Mouse (Mus musculus) kidney, postnatal 10 days (tissue): Measurements from ENCODE around the gene Il4.
A peak's percentile ranks its signal among the peaks of the same experiment; 100 is the strongest.

Source experiments
- DNase-seq: peaks from one replicate; pipeline ENCODE4 v3.0.0; 2021; ENCODE audit warnings: mixed read lengths

The Il4 gene

DNA sequence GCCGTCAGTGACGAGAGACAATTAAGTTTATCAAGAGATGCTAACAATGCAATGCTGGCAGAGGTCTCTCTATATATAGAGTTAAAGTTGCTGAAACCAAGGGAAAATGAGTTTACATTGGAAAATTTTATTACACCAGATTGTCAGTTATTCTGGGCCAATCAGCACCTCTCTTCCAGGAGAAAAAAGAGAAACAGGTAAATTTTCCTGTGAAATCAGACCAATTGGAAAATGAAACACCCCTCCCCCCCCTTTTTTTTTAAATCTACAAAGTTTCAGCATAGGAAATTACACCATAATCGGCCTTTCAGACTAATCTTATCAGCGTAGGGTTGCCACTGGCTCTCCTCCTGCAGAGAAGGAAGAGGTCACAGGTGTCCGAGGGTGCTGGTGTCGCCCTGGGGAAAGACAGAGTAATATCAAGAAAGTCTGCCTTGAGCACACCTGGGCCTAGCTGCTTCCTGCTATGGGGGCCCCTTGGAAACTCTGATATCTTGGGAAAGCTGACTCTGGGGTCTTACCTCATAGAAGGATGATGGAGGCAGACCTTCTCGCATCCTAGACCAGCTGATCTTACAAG lies at the start of gene Il4:
TSS of gene Il4 (minus strand) at position 51 of the 580 bp plus-strand sequence.
- no peak for DNase-seq

DNA sequence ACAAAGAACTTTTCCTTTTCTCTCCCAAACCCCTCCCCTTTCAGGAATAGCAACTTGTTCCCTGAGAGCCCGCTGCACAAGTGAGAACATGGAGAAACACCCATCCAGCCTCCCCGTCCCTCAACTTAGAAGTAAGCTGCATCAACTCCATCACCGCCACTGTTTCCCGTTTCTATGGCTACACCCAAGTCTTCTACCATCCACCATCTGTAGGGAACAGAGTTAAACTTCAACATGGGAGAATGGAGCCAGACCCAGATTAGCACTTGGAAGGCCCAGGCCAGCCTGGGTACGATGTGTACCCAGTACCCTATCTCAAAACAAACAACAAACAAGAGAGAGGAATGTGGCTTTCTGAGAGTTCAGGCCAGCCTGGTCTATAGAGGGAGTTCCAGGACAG lies 45.6 kb upstream of the Il4 start:
- DNase-seq: no peak

DNA sequence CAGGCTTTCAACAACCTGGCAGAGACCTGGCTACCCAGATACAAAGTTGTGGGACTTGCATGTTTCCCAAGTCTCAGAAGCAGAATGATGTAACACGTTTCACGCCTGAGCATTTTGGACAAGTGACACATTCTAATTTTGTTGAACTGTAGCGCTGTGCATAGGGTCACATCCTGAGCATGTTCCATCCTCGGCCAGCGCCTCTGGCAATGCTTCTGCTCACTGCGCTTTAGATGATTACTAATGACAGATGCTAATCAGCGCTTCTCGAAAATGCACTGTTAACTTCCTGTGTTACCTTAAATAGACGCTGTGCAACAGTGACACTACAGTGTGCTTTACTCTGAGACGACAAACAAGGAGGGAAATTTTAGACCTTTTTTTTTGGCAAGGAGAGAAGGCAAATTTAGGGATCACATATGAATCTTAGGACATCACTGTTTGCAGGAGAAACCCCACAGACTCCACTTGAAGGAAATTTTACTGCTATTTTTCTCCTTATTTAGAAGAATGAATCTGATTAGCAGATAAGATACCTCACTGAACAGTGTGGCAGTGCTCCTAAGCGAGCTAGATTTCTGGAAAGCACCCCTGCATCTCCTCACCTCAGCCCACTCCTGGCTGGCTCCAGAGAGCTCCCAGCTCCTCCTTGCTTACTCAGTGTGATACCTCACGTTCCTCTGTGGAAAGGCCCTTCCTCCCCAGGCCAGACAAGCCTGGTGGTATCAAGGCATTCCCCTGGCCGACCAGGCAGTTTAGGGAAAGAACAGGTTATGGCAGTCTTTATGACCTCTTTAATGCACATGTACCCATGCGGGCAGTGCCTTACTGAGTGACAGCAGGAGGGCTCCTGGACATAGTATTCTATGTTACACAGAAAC lies 44.6 kb upstream of the Il4 start:
- no peak for DNase-seq

DNA sequence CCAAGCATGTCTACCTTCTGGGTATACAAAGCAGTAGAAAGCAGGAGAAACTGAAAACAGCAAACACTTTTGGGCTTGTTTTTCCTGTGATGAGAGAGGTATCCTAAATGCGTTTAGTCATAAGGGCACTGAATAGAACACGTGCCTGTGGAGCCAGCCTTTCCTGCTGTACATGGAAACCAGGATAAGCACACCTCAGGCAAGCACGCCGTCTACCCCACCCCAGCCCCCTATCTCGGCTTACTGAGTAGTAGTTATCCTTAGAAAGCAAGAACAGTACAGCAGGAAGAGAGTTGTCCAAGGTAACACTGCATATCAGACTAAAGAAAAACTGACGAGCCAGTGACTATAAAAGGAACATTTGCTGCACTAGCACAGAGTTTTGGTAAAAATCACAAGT lies 39.4 kb upstream of the Il4 start:
- no peak for DNase-seq

DNA sequence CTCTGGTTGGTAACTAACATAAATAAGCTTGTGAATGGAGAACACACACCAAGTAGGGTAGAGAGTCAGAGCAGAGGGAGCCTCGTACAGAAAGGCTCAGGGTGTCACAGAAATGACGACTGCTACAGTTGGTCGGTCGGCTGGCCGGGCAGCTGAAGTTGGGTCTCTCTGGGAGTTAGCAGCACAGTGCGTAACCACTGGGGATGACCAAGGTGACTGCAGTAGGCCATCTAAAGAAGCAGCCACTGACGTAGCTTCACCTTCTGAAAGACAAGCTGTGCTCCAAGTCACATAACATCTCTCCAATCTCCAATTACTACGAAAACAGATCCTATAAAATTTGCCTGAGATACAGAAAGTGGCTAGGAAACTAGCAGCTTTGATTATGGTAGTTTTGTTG lies 38.9 kb upstream of the Il4 start:
- no peak for DNase-seq

DNA sequence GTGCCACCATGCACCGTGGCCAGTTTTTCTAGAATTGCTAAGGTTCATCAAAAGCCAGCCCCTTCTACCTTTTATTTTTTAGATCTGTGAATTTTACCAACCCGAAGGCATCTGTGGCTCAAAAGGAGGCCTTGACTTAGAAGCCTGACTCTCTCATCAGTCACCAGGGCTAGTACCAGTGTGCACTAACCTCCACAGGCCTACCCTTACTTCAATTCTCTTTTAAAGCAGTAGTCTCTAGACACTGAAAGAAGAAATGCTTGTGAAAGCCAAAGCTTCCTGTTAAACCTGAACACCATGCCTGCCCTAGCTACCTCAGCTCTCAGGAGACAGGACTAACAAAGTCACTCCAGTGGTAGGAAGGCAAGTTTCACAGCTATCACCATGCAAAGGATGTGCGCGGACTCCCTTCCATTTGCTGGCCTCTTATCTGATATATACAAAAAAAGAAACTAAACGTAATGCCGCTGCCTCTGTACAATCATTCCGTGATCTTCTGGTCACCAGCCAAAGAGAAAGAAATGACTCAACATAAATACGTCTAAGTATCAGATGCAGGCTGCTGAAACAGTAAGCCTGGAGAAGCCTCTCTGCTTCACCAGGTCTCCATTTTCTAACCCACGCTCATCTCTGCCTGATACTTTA lies 38.2 kb upstream of the Il4 start:
- no peak for DNase-seq

DNA sequence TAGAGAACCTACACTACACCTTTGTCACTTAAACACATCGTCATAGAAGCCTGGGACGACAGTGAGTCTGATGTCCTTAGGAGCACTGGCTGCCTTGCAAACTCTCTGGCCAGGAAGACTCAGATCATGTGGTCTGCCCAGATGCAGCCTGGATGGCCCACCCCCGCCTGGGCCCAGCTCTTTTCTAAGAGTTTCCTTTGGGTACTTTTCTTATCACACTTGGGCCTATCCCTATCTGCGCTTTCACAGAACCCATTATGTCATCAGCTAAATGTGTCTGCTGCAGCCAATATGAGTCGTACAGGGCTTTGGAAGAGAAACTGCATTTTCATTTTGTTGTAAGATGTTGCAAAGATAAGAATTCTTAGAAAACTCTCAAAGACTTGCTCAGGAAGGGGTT lies 36.6 kb upstream of the Il4 start:
- DNase-seq: no peak

DNA sequence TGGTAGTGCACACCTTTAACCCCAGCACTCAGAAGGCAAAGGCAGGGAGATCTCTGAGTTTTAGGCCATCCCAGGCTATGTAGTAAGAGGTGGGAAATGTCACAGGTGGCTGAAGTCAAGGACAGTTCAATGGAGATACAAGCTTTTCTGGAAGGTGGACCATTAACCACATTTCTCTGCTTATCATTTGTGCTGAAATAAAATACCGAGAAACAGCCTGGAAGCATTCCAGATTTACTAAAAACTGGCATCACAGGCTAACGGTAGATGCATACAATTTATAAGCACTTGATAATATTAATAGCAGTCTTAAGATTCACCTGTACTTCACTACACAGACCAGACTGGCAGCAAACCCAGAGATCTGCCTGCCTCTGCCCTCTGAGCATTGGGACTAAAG lies 34.0 kb upstream of the Il4 start:
- DNase-seq: no peak

DNA sequence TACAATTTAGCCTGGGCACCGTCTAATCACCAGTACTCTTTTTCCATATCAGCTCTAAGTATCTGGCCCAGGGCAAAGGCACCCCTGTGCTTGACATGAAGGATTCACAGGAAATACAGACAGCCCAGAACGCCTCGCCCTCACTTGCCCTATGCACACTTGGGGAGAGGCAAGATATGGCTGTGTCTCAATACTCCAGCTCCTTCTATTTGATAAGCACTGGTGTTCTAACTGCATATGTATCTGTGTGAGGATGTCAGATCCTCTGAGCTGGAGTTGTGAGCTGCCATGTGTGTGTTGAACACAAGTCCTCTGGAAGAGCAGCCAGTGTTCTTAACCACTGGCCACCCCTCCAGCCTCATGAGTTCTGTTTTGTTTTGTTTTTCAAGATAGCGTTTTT lies 33.0 kb upstream of the Il4 start:
- DNase-seq: no peak

DNA sequence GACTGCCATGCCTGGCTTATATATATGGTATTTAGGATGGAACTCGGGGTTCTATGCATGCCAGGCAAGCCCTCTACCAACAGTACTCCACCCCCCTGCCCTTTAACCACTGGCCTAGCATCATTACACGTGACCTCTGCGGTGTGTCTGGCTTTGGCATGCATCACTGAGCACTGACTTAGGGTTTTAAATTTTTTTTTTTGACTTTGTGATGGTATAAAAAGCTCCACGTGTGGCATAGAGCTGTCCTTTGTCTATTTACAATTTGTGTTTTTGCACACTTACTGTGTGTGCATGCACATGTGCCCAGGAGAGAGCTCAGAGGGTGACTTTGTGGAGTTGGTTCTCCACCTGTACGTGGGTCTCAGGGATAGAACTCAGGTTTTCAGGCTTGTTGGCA lies 25.5 kb upstream of the Il4 start:
- no peak for DNase-seq

DNA sequence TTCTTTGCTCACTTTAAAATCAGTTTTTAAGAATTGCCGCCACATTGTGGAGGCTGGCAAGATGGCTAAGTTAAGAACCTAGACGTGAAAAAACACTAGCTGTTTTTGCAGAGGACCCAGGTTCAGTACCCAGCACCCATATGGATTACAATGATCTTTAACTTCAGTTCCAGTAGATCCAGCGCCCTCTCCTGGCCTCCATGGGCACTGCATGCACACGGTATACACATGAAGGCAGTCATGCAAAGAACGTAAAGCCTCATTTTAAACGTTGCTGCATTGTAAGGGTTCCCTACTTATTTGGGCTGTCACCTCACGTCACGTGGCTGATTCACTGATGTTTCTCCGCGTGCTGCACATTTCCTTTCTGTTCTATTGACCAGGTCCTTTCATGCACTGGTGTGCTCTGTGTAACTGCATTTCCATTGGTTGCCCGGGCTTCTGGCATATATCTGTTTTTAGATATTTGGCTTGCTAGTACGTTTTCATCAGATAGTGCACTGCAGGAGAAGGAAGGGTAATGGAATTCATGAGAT lies 24.3 kb upstream of the Il4 start:
- no peak for DNase-seq

DNA sequence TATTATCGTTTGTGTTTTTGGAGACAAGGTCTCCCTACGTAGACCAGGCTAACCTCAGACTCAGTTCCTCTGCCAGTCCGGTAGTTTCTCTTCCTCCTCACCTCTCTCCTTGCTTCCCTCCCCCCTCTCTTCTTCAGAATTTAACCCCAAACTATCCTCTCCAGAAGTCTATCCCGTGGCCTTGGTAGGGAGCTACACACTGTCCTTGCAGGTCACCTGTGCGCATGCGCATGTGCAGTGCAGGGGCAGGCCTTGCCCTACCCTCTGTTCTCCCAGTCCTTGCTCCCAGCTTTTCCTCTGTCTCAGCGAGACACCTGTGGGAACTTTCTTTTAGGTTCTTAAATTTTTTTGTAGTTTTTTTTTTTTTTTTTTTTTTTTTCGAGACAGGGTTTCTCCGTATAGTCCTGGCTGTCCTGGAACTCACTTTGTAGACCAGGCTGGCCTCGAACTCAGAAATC lies 19.4 kb upstream of the Il4 start:
- no peak for DNase-seq

DNA sequence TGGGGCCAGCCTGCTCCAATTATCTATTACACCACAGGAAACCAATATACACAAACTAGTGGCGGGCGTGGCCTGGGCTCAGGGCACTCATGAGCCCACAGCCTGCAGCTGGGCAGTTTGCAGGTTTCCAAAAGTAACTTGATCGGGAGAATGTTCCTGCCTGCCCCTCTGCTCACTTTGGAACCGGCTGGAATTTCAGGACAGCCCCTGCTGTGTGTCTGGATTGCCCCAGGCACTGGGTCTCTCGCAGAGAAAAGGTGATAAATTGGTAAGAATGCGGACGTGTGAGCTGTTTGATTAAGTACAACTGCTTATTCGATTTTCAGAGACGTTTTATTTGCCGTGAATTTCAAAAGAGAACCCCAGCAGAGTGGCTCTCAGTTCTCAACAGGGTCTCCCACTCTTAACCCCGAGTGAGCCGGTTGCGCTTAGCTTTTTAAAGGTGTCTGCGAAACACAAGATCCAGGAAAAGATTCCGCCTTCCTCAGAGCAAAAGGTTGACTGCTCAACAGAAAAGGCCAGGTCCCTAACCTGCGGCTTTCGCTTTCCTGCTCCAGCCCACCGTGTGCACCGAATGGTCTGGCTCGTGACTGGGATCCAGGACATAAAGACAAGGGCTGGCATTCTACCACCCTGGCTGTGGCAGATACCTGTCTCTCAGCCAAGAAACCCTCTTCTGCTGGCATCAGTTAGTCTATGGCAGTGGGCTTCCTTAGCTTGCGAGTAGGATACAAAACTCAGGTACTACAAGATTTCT lies 18.8 kb upstream of the Il4 start:
- DNase-seq: no peak

DNA sequence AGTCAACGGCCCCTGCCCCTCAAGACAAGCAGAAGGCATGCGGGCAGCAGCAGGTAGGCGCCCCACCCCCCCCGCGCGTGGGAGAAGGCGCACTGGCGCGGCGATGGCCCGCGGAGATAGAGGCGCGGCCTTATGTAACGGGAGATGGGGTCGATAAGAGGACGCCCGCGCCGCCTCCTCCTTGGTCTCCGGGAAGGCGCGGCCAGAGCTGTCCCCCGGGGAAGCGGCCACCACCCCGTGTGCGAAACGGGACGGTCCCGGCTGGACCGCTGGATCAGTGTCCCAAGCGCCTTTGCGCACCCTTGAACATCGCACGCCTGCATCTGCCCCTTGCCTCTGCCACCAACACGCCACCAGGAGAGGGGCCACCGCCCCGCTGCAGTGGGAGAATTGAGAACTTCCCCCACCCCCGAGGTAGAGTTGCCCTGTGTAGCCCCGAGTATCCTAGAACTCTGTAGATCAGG lies 17.7 kb upstream of the Il4 start:
- DNase-seq: peak; percentile 43

DNA sequence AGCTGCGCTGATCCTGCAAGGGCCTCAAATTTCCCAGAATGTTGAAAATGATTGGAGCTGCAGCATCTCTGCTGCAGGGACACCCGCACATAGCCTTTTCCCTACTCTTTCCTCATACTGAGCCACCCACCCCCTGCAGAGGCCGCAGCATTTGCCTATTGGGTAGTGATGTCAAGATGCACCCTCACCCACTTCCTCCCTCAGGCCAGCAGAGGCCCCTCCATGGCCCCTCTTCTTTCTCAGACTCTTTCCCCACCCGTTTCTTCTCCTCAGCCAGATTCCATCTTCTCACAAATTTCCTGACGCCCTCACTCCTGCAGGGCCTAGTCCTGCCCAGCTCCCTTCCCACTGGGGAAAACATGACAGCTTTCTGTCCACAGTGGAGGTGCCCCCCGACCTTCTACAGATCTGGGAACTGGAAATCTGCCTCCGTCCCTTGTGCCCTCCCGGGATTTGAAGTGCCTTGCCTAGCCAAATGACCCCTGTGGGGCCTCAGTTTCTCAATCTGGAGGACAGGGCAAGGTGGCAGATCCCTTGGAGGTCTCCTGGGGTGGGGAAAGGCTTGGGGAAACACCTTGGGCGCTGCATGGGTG lies 17.2 kb upstream of the Il4 start:
- DNase-seq: no peak

DNA sequence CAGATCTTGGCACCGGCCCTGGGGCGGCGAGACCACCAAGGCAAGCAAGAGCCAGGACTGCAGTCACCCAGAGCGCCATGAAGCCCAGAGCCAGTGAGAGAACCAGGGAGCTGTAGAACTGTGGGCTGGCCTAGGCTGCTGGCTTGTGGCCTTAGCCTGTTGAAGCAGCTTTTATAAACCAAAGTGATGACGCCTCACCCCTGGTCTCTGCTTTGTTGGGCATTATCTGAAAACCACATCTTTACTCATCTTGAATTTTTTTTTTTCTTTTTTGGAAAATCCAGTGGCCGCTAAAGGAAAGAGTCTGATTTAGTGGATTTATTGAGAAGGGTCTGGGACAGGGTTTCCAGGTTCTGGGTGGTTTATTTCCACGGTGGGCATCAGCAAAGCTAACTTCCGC lies 16.1 kb upstream of the Il4 start, which contains the start of gene Il13:
TSS of gene Il13 (minus strand) at position 147 of the 400 bp plus-strand sequence.
- no peak for DNase-seq

DNA sequence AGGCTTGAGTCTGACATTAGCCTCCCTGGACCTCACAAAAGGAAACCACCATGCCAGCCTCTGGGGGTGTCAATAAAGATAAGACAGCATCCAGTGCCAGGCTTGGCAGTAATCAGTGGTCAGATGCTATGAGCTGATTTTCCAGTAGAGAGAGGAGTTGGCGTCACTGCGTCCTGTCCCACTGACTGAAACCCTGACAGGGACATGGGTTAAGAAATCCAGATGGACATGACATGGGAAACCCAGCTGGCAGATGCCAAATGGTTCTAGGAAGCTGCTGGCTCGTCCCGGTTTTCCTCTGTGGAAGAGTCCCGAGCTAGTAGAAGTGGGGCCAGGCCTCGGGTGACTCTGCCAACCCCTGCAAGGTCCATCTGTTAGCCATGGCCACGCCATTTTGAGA lies 15.2 kb upstream of the Il4 start:
- no peak for DNase-seq

DNA sequence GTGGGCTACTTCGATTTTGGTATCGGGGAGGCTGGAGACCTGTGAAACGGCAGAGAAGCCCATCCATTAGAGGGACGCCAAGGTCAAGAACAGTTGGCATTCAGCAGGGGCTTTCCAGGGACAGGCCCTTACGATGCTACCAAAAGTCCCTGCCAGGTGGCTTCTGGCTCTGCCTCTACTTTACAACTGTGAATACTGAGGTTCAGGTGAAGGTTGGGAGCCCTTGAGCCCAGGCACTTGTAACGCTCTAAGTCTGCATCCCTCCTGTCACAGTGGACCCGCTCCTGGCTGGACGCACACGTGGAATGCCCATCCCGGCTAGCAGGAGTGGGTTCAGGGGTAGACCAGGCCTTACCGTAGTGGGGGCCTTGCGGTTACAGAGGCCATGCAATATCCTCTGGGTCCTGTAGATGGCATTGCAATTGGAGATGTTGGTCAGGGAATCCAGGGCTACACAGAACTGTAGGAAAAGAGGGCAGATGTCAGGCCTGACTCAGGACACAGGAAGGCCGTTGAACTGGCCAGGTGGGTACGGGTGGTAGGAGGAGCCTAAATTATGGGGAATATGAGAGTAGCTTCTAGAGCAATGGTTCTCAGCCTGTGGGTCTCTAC lies 13.8 kb upstream of the Il4 start:
- peak; percentile 31 for DNase-seq

DNA sequence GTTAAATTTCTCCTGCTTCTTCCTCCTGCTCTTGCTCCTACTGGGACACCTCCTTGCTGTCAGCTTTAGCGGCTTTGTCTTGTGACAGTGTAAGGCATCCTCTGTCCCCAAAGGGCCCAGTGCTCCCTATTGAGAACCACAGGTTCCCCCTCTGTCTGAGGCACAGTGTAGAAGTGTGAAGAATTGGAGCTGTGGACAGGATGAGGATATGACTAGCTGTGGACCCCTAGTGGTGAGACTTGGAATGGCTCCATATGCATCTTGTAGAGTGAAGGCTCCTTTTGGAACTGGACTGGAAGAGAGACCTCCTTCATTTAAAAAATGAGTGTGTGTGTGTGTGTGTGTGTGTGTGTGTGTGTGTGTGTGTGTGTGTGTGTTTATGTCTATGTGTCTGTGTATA lies 9.4 kb upstream of the Il4 start:
- peak; percentile 89 for DNase-seq

DNA sequence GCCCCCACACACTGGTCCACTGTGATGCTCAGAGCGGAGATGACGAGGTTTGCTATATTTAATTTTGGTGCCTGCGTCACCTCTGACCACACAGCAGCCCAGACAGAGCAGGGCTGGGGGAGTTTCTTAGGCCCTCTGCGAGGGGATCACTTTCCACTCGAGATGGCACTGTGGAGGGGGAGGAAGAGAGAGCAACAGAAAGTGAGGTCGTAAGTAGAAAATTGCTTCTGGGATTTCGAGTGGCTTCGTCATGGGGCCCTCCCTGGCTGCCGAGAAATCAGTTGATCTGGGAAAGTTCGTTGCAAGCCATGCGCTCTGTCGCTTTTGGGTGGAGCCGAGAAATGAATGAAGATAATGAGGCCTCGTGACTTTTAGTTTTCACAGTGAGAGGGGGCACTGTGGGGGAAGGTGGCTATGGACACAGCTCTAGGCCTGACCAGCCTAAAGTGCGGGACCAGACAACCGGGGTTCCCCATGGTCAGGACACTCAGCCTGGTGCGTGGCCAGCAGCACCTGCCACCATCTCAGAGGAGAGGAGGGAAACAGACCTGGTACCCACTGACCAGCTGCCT lies 8.4 kb upstream of the Il4 start:
- no peak for DNase-seq

DNA sequence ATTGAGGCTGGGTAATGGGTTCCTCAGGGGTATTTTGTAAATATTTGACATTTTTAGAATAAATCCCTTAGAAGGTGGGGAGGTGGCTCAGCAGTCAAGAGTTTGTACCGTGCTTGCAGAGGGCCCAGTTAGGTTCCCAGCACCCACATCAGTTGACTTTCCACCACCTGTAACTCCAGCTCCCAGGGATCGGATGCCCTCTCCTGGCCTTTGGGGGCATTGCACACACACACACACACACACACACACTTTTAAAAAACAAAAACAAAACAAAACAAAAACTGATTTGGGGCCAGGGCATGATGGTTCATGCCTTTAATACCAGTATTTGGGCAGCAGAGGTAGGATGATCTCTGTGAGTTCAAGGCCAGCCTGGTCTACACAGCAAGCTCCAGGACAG lies 5.7 kb upstream of the Il4 start:
- DNase-seq: no peak

DNA sequence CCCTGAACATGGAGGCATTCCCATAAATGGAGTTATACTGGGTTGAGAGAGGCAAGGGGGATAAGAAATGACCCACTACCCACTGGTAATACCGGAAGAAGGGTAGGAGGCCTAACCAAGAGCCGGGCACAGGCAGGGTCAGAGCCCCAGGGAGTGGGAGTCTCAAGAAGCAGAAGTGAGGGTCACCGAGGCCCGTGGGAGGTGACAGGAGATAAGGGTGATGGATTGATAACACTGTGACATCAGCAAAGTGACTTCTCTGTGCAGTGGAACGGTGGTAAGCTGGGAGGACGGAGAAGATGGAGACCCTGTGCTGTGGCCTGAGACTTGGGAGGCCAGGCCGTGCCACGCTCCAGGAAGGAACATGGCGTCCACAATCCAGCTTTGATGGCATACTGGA lies 5.1 kb upstream of the Il4 start:
- DNase-seq: no peak
